Mouse (Mus musculus) erythroblast, embryonic 14.5 days (primary cell): ENCODE data around the gene Fbxo24.

Experiments used
- GATA1 ChIP-seq: IDR thresholded peaks from 2 replicates; pipeline ENCODE4 v1.6.1; 2012; ENCODE audit warnings: low read length, inconsistent platforms, mixed read lengths
- TAL1 ChIP-seq: IDR thresholded peaks from 3 replicates; pipeline ENCODE4 v1.6.1; 2012; ENCODE audit warnings: low read length, inconsistent platforms, mixed read lengths

- no peak for TF ChIP-seq TAL1
- no peak for TF ChIP-seq GATA1
Observed at GRCm38 (mm10) chr5:137600619-137601364, 28.0 kb downstream of the Fbxo24 start, which contains the start of gene Mospd3.
